Mouse (Mus musculus) lung, embryonic 16.5 days (tissue): ENCODE results near the gene Gm49398. TPM values are rescaled to one million over a fixed set of nuclear protein-coding genes. Genes with fewer than 3 reads are reported as not detected.

Experiments used
- ATAC-seq: fragments of 200-750 bp; cut with Nextera tagmentation; 2 replicates; pipeline ENCODE4 v1.8.0; 2017; ENCODE audit warnings: low read depth, mild to moderate bottlenecking, moderate library complexity
- H3K27ac ChIP-seq: fragments of 300-500 bp; sonication (generic); 2 replicates; pipeline ENCODE4 v1.5.1; 2014; ENCODE audit warnings: mild to moderate bottlenecking, control low read depth, low read length
- H3K27me3 ChIP-seq: fragments of 300-500 bp; sonication (generic); 2 replicates; pipeline ENCODE4 v1.6.1; 2014; ENCODE audit warnings: low read depth, low read length, mixed read lengths; ENCODE audit not compliant: control insufficient read depth, insufficient read depth
- H3K36me3 ChIP-seq: fragments of 300-500 bp; sonication (generic); 2 replicates; pipeline ENCODE4 v1.6.1; 2014; ENCODE audit warnings: low read length; ENCODE audit not compliant: control insufficient read depth, insufficient read depth
- H3K4me1 ChIP-seq: fragments of 300-500 bp; sonication (generic); replicated peaks from 2 replicates; pipeline ENCODE4 v1.6.1; 2014; ENCODE audit warnings: low read length, mixed read lengths; ENCODE audit not compliant: control insufficient read depth, insufficient read depth
- H3K4me2 ChIP-seq: fragments of 300-500 bp; sonication (generic); 2 replicates; pipeline ENCODE4 v1.6.1; 2014; ENCODE audit warnings: low read depth, low read length, control low read depth
- H3K4me3 ChIP-seq: fragments of 300-500 bp; sonication (generic); 2 replicates; pipeline ENCODE4 v1.5.1; 2014; ENCODE audit warnings: mild to moderate bottlenecking, low read length, control low read depth
- H3K9ac ChIP-seq: fragments of 300-500 bp; sonication (generic); 2 replicates; pipeline ENCODE4 v1.6.1; 2014; ENCODE audit warnings: low read length, control low read depth
- H3K9me3 ChIP-seq: fragments of 300-500 bp; sonication (generic); 2 replicates; pipeline ENCODE4 v1.6.1; 2016; ENCODE audit warnings: low read length; ENCODE audit not compliant: control insufficient read depth
- WGBS: fragments of 180-500 bp; shearing (Covaris S2); extraction: QIAGEN DNeasy Blood & Tissue Kit; methylation state at CpG from one replicate; pipeline ENCODE4 v1.1.7; 2014; 5-methylcytosine and 5-hydroxymethylcytosine counted together
- microRNA-seq: library from miRNA; unstranded; fragments of <30 nt; microRNA quantifications from one replicate; pipeline ENCODE4, GENCODE M21; 2016
- polyA plus RNA-seq: library from polyadenylated mRNA; unstranded; fragments of >200 nt; fragmentation: Nextera tagmentation; extraction: Ambion mirVana; gene quantifications from 2 replicates; pipeline ENCODE4 v1.2.1, GENCODE M21; 2015

Gene Gm49398
- polyA plus RNA-seq = not detected in 2 replicates

GRCm38 (mm10) chr13:61288739-61289138 is at the start of gene Gm49398:
Gene Gm49398 (minus strand): TSS chr13:61288839.
- no peak within 1 kb of the TSS for H3K9ac ChIP-seq
- 80% methylated on average over 2 of the region's 2 CpGs for WGBS
- no peaks in the 10 kb centered on the region for H3K4me1 ChIP-seq
- no peak within 1 kb of the TSS for H3K27ac ChIP-seq
- H3K36me3 ChIP-seq = no peaks in the 10 kb centered on the region
- no peak within 1 kb of the TSS for H3K4me3 ChIP-seq
- H3K27me3 ChIP-seq = no peaks in the 10 kb centered on the region
- H3K4me2 ChIP-seq = no peak within 1 kb of the TSS
- H3K9me3 ChIP-seq = no peaks in the 10 kb centered on the region; the same call in 1 of the 2 replicates
- no peak for ATAC-seq

- no peaks in the 10 kb centered on the region for H3K27me3 ChIP-seq
- no peaks in the 10 kb centered on the region; the same call in none of the 2 replicates for H3K9me3 ChIP-seq
- no peaks in the 10 kb centered on the region for H3K4me1 ChIP-seq
- no peak within 1 kb of the TSS for H3K4me2 ChIP-seq
- H3K4me3 ChIP-seq = no peak within 1 kb of the TSS
- WGBS = 86% methylated on average over 2 of the region's 2 CpGs
- ATAC-seq = no peak
- H3K27ac ChIP-seq = no peak within 1 kb of the TSS
- no peak within 1 kb of the TSS for H3K9ac ChIP-seq
- no peaks in the 10 kb centered on the region for H3K36me3 ChIP-seq
Observed at GRCm38 (mm10) chr13:61255258-61255657, 33.4 kb downstream of the Gm49398 start, which contains the start of gene Cts8. Gene Cts8 (minus strand): TSS chr13:61255358.

GRCm38 (mm10) chr13:61241076-61241947 is 47.3 kb downstream of the Gm49398 start:
- no peaks in the 10 kb centered on the region for H3K36me3 ChIP-seq
- H3K4me1 ChIP-seq = no peaks in the 10 kb centered on the region
- 54% methylated on average over 13 of the region's 13 CpGs for WGBS
- no peaks in the 10 kb centered on the region for H3K27me3 ChIP-seq
- H3K9me3 ChIP-seq = no peaks in the 10 kb centered on the region
- no peak overlapping the region for H3K4me3 ChIP-seq
- no peak overlapping the region for H3K4me2 ChIP-seq
- H3K27ac ChIP-seq = no peak overlapping the region
- ATAC-seq = no peak
- no peak overlapping the region for H3K9ac ChIP-seq

- no peaks in the 10 kb centered on the region for H3K4me1 ChIP-seq
- no peak within 1 kb of the TSS for H3K4me3 ChIP-seq
- H3K36me3 ChIP-seq = no peaks in the 10 kb centered on the region
- ATAC-seq = no peak
- H3K4me2 ChIP-seq = no peak within 1 kb of the TSS
- H3K9ac ChIP-seq = no peak within 1 kb of the TSS
- H3K27me3 ChIP-seq = no peaks in the 10 kb centered on the region
- 88% methylated on average over 3 of the region's 3 CpGs for WGBS
- no peak within 1 kb of the TSS for H3K27ac ChIP-seq
- H3K9me3 ChIP-seq = no peaks in the 10 kb centered on the region
Observed at GRCm38 (mm10) chr13:61203310-61203709, 85.3 kb downstream of the Gm49398 start, which contains the start of gene Cts6. Gene Cts6 (minus strand): TSS chr13:61203410.

Small RNA genes lying within 50 kb of the gene (microRNA-seq; reads per million reads assigned to microRNA genes)
- gene Gm27704 = not detected

Other genes with a start within 250 kb of the Gm49398 start
- not detected in 2 replicates for gene Ctsq, start 248.2 kb downstream of the Gm49398 start, polyA plus RNA-seq
- gene Ctsr, start 124.6 kb downstream of the Gm49398 start, polyA plus RNA-seq = not detected in 2 replicates
- gene Cts6, start 85.4 kb downstream of the Gm49398 start, polyA plus RNA-seq = not detected in 2 replicates
- not detected in 2 replicates for gene Cts8, start 33.5 kb downstream of the Gm49398 start, polyA plus RNA-seq
- gene Cts7, start 69.4 kb upstream of the Gm49398 start, polyA plus RNA-seq = not detected in 2 replicates